Comparison of ENCODE assay signal across 13 mouse cellular contexts in the genomic region with DNA sequence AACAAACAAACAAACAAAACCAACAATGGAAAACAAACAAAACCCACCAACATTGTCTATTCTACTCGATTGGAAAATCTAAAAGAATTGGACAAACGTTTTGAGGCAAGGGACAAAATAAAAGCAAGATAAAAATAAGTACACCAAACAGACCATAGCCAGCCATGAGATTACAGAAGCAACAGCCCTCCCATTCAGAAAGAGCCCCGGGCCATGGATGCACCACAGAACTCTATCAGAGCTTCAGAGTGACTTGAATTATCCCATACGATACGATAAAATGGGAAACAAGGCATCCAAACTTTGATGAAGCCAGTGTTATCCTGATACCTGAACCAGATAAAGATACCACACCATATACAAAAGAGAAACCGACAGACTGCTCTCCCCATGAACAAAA.
A peak's percentile ranks its signal among the peaks of the same experiment; 100 is the strongest.
DNase-seq lines count a peak whose midpoint lies in the region.
"Had no signal": no experiment of that assay in that cellular context is flagged by ENCODE, and none has a peak within 500 bp of the region (broad histone marks: within the 10 kb centered on the region; RNA-seq: fewer than 3 reads in every experiment).

No protein-coding gene starts in this region.

- intact Hi-C loops in heart, postnatal 25 days (cut with DNase I) = no loop called here

- peak; percentile 74 for DNase-seq in heart, adult 11 months
- DNase-seq in heart, postnatal 25 days (ENCODE audit: low spot score) = no peak
- DNase-seq: adrenal gland, adult 2 months; adrenal gland, adult 8-10 months; adrenal gland, postnatal 10 days; adrenal gland, postnatal 14 days; adrenal gland, postnatal 25 days; adrenal gland, postnatal 36 days; B cell, adult 2 months; cerebellum, adult 11 months; cerebellum, adult 11-12 months; cerebellum, adult 18-20 months; cerebellum, adult 2 months had no signal
